Mouse (Mus musculus) ES-Bruce4 (cell line): ENCODE measurements around the gene Glce. TPM values are rescaled to one million over a fixed set of nuclear protein-coding genes. Genes with fewer than 3 reads are reported as not detected.
A peak's percentile ranks its signal among the peaks of the same experiment; 100 is the strongest.

Experiments
- H3K27ac ChIP-seq: 2 replicates; pipeline ENCODE4 v1.5.1; 2012; ENCODE audit warnings: low read length, inconsistent platforms; ENCODE audit not compliant: insufficient read depth
- H3K27me3 ChIP-seq: 2 replicates; pipeline ENCODE4 v1.6.1; 2012; ENCODE audit warnings: mild to moderate bottlenecking, low read length, inconsistent platforms; ENCODE audit not compliant: control insufficient read depth, poor library complexity, insufficient read depth, severe bottlenecking
- H3K36me3 ChIP-seq: 2 replicates; pipeline ENCODE4 v1.6.1; 2012; ENCODE audit warnings: inconsistent platforms, mild to moderate bottlenecking, low read length, moderate library complexity; ENCODE audit not compliant: control insufficient read depth, poor library complexity, insufficient read depth, severe bottlenecking
- H3K4me1 ChIP-seq: one replicate; pipeline ENCODE4 v1.8.1; 2011; ENCODE audit warnings: low read length; ENCODE audit not compliant: control insufficient read depth, insufficient read depth
- H3K4me3 ChIP-seq: 2 replicates; pipeline ENCODE4 v1.5.1; 2011; ENCODE audit warnings: low read depth, mild to moderate bottlenecking, low read length
- H3K9ac ChIP-seq: 2 replicates; pipeline ENCODE4 v1.6.1; 2012; ENCODE audit warnings: low read depth, mild to moderate bottlenecking, inconsistent platforms; ENCODE audit not compliant: poor library complexity, severe bottlenecking
- H3K9me3 ChIP-seq: replicated peaks from 2 replicates; pipeline ENCODE4 v1.6.1; 2012; ENCODE audit warnings: mild to moderate bottlenecking, low read length, inconsistent platforms; ENCODE audit not compliant: control insufficient read depth, poor library complexity, insufficient read depth, severe bottlenecking
- CTCF ChIP-seq: IDR thresholded peaks from one replicate; pipeline ENCODE4 v1.8.1; 2011; ENCODE audit warnings: low read depth, low read length
- EP300 ChIP-seq: IDR thresholded peaks from 2 replicates; pipeline ENCODE4 v1.6.1; 2011; ENCODE audit warnings: low read depth, low read length; ENCODE audit not compliant: insufficient read depth
- POLR2A ChIP-seq: IDR thresholded peaks from one replicate; pipeline ENCODE4 v1.8.1; 2011; ENCODE audit warnings: low read length; ENCODE audit not compliant: insufficient read depth
- polyA plus RNA-seq: library from polyadenylated mRNA; stranded (reverse); fragments of >200 nt; gene quantifications from 2 replicates; pipeline ENCODE4 v1.2.4, GENCODE M21; 2011; ENCODE audit warnings: low read depth; ENCODE audit not compliant: missing spikeins, insufficient read depth, insufficient read length

Glce gene
- polyA plus RNA-seq, 1 experiment, result 19.9 TPM

- TF ChIP-seq EP300 (no peak), CTCF (no peak), POLR2A (no peak)
- H3K9me3 ChIP-seq, result no peaks in the 10 kb centered on the region
- H3K4me3 ChIP-seq, result no peak overlapping the region
- no peaks in the 10 kb centered on the region; the same call in 1 of the 2 replicates for H3K27me3 ChIP-seq
- no peak overlapping the region for H3K27ac ChIP-seq
- no peaks in the 10 kb centered on the region for H3K36me3 ChIP-seq
- H3K4me1 ChIP-seq, result no peaks in the 10 kb centered on the region
- H3K9ac ChIP-seq, result no peak overlapping the region
Measured at GRCm38 (mm10) chr9:62132005-62132782, 9.7 kb upstream of the Glce start.

DNA sequence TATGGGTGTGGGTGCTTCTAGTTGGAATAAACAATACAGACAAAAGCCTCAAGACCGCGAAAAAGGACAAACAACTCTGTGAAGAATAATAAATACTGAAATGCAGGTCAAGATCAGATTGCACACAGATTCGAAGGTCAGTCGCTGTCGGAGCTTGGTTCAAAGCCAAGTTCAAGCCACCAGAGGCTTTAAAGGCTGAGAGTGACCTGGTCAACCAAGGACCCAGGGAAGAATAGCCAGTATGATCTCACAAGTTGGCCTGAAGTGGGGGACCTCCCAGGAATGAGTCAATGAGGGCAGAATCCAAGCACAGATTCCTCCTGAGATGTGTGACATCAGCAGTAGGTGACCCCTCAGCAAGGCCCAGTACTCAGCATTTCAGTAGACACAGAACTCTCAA lies 8.3 kb upstream of the Glce start:
- TF ChIP-seq CTCF (no peak), POLR2A (no peak), EP300 (no peak)
- no peak overlapping the region for H3K9ac ChIP-seq
- H3K4me1 ChIP-seq, result no peaks in the 10 kb centered on the region
- no peaks in the 10 kb centered on the region; the same call in 1 of the 2 replicates for H3K27me3 ChIP-seq
- no peaks in the 10 kb centered on the region for H3K36me3 ChIP-seq
- no peak overlapping the region for H3K27ac ChIP-seq
- no peak overlapping the region for H3K4me3 ChIP-seq
- no peaks in the 10 kb centered on the region for H3K9me3 ChIP-seq

DNA sequence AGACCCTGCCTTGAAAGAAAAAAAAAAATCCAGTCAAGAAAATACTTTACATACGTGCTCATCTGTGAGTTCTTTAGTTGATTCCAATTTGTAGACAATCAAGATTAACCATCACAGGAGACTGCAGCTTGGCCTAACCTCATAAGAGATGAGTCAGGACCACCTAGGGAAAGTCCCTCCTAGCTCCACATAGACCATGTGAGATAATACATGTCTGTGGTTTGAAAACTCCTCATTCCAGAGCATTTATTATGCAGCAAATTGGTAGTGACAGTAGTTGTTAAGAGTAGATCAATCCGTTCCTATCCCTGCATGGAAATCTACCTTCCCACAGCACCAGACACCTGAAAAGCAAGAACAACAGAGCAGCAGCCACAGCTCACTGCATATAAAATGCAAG lies 5.6 kb upstream of the Glce start:
- Histone ChIP-seq H3K4me1 (no peaks in the 10 kb centered on the region), H3K27me3 (no peaks in the 10 kb centered on the region), H3K27ac (no peak overlapping the region), H3K9me3 (no peaks in the 10 kb centered on the region), H3K36me3 (no peaks in the 10 kb centered on the region), H3K4me3 (no peak overlapping the region), H3K9ac (no peak overlapping the region)
- no peak for TF ChIP-seq CTCF
- TF ChIP-seq EP300, result no peak
- no peak for TF ChIP-seq POLR2A

GRCm38 (mm10) chr9:62125986-62126575 lies 3.6 kb upstream of the Glce start:
- Histone ChIP-seq H3K27me3 (no peaks in the 10 kb centered on the region), H3K36me3 (no peaks in the 10 kb centered on the region), H3K9ac (no peak overlapping the region), H3K4me1 (no peaks in the 10 kb centered on the region), H3K27ac (no peak overlapping the region), H3K4me3 (no peak overlapping the region), H3K9me3 (no peaks in the 10 kb centered on the region)
- TF ChIP-seq CTCF (no peak), EP300 (no peak), POLR2A (no peak)

- TF ChIP-seq POLR2A (no peak), CTCF (no peak), EP300 (no peak)
- no peak overlapping the region for H3K9ac ChIP-seq
- no peak overlapping the region for H3K27ac ChIP-seq
- H3K4me1 ChIP-seq, result no peaks in the 10 kb centered on the region
- H3K27me3 ChIP-seq, result no peaks in the 10 kb centered on the region
- no peaks in the 10 kb centered on the region for H3K9me3 ChIP-seq
- H3K36me3 ChIP-seq, result no peaks in the 10 kb centered on the region
- no peak overlapping the region for H3K4me3 ChIP-seq
Measured at GRCm38 (mm10) chr9:62124266-62124665, 1.8 kb upstream of the Glce start.

DNA sequence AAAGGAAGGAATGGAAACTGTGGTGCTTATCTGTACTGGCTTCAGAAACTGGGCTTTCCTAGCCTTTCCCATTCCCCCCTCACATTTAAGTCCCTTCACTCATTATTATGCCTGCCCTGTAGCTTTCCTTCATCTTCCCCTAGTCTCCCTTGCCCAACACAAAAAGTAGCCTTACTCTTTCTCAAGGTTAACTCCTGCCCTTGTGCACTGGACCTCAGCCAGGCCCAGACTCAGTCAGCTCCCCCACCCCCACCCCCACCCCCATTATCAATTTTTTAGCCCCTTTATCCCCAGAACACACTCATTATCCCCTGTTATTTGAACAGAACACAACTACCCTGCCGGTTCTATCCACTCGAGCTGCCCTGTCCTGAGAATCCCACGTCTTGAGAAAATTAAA lies 1.0 kb upstream of the Glce start:
- Histone ChIP-seq H3K4me1 (no peaks in the 10 kb centered on the region), H3K4me3 (peak overlapping the region; percentile 45), H3K9ac (peak overlapping the region; percentile 80), H3K9me3 (no peaks in the 10 kb centered on the region), H3K27me3 (no peaks in the 10 kb centered on the region), H3K36me3 (no peaks in the 10 kb centered on the region), H3K27ac (no peak overlapping the region)
- TF ChIP-seq EP300 (no peak), POLR2A (no peak), CTCF (no peak)
